ENCODE assay signal across 17 mouse cellular contexts in the genomic region with DNA sequence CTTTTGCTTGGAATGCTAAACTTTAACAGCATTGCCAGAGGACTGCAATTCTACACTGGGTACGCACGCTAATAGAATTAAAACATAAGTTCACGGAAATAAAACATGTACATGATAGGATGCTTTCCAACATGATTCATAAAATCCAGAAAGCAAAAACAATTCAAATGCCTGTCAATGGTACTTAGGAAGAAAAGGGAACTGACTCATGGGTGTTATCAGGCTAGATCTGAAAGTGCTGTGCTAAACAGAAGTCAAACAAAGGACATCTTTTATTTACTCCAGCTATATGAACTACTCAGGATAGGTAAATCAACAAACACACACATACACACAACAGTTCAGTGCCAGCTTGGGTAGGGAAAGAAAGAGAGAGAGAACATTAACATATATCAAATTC.
"Had no signal": no experiment of that assay in that cellular context is flagged by ENCODE, and none has a peak within 500 bp of the region (broad histone marks: within the 10 kb centered on the region; RNA-seq: fewer than 3 reads in every experiment).

No protein-coding gene starts in this region.

- H3K4me1 ChIP-seq: neural tube, embryonic 12.5 days; neural tube, embryonic 13.5 days had no signal

- H3K9me3 ChIP-seq: neural tube, embryonic 12.5 days; neural tube, embryonic 13.5 days; neural tube, embryonic 15.5 days; stomach, embryonic 15.5 days had no signal

- H3K9ac ChIP-seq: neural tube, embryonic 12.5 days; neural tube, embryonic 13.5 days; neural tube, embryonic 15.5 days; stomach, embryonic 15.5 days had no signal

- DNase-seq: retina, postnatal 1 day; right cerebral cortex, adult 18-20 months; right cerebral cortex, postnatal 14 days; right cerebral cortex, postnatal 25 days; right cerebral cortex, postnatal 4 days; spleen, adult 18-20 months; thymus, adult 18-20 months; thymus, adult 2 months; thymus, postnatal 14 days; thymus, postnatal 25 days; thymus, postnatal 36 days; thymus, postnatal 4 days had no signal

- H3K4me2 ChIP-seq: neural tube, embryonic 12.5 days; neural tube, embryonic 13.5 days; neural tube, embryonic 15.5 days; stomach, embryonic 15.5 days had no signal

- H3K27me3 ChIP-seq: neural tube, embryonic 12.5 days; neural tube, embryonic 13.5 days; neural tube, embryonic 15.5 days; stomach, embryonic 15.5 days had no signal

- H3K4me3 ChIP-seq: neural tube, embryonic 12.5 days; neural tube, embryonic 13.5 days; neural tube, embryonic 15.5 days; stomach, embryonic 15.5 days had no signal

- H3K27ac ChIP-seq: neural tube, embryonic 12.5 days; neural tube, embryonic 13.5 days; neural tube, embryonic 15.5 days; stomach, embryonic 15.5 days; stomach, postnatal 0 days had no signal
